Mouse (Mus musculus) adrenal gland, postnatal 4 days (tissue): ENCODE data around the gene Tbc1d10c. TPM values are rescaled to one million over a fixed set of nuclear protein-coding genes. Genes with fewer than 3 reads are reported as not detected.

Experiments used
- DNase-seq, 2 experiments: peaks; one replicate each; pipeline ENCODE4 v3.0.0; 2021 to 2022; ENCODE audit warnings: low spot score in 2 of 2, mixed read lengths in 2 of 2
- long read RNA-seq, 2 experiments: library from polyadenylated mRNA; stranded (forward); transcript quantifications; one replicate each; pipeline ENCODE4 v2.0.0; 2021
- total RNA-seq, 2 experiments: library from RNA; stranded (reverse); gene quantifications; 2 replicates each; pipeline ENCODE4 v1.2.3; 2021

The Tbc1d10c gene
- 1 to 10 TPM; 3.2 to 4.3 TPM for total RNA-seq
- long read RNA-seq, experiment 1, partial matches to known transcripts = 2 of 3 reads
- long read RNA-seq, experiment 1, other reads (novel, unspliced or antisense) = 1 of 3 reads
- long read RNA-seq, experiment 2 = 0 reads

DNA sequence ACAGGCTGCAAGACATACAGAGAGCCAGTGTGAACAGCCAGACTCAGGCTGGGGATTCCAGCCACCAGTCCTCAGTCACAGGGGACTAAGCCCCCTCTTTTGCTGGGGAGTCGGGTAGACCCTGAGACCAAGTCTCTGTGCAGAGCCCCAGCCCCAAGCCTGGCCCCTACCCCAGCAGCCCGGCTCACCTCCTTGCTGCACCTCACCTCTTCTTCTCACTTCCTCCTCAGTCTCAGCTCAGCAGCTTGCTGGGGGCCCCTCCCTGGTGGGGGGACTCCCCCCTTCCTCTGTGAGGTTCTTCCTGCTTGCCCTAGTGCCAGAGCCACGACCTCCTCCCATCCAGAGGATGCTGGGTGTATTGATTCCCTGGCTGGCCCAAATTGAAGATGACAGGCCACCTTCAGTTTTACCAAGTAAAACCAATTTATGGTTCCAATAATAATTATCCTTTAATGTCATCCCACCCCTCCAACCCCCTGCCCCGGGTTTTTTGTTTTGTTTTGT, at the start of gene Tbc1d10c:
Tbc1d10c (minus strand) TSS at position 454 of the 504 bp plus-strand sequence.
- no peak for DNase-seq

DNA sequence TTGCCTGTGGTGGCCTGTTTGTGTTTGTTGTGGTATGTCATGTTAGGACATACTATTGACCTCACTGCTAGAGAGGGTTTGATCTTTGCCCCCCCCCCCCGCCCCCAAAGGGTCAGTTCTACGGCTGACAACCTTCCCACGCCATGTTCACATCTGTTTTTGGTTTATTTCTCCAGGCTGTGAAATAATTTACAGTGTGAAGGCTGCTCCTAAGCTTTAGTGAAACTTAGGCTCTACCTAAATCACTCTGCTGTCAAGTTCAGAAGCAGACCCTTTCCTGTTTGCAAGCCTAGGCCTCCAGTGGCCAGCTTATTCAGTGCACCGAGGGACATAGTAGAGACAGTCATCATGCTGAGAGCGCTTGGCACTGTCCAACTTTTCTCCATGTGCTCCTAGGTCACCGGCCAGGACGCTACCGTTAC, 49.2 kb upstream of the Tbc1d10c start:
- no peak for DNase-seq

DNA sequence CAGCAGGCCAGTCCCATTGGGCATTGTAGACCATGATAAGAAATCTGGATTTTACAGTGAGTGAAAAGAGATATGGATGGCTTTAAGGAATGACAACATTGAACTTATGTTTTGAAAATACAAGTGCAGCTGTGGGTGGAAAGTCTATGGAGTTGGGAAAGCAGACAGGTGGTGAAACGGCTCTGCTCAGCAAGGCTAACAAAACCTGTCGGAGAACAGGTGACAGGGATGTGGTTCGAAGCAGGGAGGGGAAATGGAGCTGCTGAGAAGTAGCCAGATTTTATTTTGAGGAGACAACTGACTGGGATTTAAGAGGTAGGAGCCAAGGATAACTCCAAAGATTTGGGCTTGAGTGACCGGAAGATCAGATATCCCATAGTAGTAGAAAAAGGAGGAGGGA, 43.5 kb upstream of the Tbc1d10c start:
- DNase-seq = no peak

DNA sequence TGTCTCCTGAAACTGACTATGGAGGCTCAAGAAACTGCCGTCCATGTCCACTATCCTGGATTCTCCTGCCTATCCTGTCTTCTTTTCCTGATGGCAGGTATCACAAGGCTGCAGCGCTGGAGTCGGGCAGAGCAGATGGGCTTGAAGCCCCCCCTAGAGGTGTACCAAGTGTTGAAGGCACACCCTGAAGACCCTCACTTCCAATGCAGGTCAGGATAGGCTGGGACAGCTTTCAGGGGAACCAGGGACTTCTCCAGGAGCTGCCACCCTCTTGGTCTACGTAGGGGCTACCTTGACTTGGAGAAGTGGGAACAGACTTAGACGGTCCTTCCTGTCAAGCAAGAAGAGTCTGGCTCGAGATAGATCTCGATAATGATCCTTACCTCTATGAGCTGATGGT, 41.6 kb upstream of the Tbc1d10c start:
- no peak for DNase-seq

DNA sequence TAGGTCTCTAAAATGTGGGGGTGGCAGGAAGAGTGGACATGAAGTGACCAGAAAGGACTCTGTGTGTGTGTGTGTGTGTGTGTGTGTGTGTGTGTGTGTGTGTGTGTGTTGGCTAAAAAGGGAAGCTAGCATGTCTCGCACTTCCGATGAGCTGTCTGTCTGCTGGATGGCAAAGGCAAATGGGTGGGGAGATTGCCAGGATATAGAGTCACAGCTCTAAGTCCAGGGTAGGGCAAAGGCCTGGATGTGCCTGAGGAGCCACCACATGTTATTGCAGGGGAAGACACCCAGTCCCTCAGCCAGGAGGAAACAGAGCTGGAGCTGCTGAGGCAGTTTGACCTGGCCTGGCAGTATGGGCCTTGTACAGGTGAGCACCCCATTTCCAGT, 41.1 kb upstream of the Tbc1d10c start:
- DNase-seq = no peak

DNA sequence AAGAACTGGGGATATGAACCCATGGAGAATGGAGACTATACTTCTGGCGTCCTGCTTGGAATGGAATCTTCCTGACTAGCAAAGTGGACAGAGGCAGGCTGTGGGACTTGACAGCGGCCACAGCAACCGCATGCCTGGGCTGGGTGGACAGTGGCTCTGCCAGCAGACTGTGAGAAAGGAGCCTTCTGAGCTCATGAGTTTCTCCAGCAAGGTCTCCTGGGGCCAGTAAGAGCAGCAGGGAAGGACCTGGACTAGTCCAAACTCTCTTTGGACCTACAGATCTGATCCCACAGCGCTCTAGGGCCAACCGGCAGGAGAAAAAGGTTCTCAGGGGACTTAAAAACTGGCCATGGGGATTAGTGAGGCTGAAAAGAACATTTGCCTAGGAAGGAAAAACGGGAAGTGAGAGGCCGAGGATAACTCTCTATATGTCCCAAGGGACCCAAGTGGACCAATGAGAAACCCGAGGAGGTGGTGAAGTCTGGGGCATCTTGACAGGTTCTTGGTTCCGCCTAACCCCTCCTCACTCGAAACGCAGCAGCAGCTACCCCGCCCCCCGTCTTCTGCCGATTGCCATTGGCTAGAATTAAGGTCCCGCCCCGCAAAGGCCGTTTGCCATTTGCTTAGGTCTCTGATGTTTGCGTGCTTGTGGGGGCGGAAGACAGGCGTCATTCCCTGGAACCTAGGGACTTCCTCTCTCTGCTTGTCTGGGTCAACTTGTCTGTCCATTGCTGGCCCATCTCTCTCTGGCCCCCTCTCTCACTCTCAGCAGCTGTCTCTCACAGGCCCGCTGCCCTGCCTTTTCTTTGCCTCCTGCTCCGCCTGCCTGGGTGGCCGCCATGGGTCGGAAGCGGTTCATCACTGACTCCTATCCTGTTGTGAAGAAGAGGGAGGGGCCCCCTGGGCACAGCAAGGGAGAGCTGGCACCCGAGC, 40.4 kb upstream of the Tbc1d10c start, which contains the start of gene Pold4:
Pold4 (plus strand) TSS at position 647 of the 933 bp plus-strand sequence.
- DNase-seq = peak; percentile 88 to 94

DNA sequence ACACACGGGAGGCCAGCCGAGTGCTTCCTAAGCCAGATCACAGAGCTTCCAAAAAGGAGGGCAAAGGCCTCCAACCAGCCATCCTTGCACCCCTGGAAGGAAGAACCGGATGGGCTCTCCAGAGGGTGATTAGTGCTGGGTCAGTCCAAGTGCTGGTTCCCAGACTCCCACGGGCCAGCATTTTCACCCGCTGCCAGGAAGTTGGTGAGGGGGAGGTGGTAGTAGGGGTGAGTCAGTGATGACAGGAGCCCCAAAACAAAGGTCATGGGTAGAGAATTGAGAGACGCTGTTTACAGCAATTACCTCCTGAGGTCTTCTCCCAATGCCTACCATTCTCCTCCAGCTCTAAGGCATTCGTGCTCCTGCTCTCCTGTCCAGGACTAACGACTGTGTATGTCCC, 39.3 kb upstream of the Tbc1d10c start:
- no peak for DNase-seq

DNA sequence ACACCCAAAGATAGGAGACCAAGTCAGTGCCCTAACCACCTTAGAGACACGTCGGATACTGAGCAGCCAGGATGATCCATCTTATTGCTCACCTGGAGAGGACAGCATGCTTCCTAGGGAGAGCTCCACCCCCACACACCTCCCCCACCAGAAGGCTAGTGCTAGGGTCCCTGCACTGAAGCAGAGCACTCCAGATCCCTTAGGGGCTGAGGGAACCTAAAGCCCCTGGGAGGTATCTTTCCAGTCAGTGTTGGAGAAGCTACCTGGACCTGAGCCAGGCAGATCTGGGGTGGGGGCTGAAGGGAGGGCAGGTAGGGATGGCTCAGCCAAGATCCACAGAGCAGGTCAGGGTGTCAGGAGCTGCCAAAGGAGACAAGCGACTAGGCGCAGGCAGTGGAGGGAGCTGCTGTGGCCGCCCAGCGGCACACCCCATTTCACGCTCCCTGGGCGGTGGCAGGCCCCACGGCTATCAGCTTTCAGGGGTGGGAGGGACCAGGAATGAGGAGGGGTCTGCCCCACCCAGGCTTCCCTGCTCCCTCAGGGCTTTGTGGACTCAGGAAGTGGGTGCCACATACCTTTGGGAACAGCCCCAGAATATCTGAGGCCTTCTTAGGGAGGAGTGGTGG, 38.5 kb upstream of the Tbc1d10c start:
- no peak for DNase-seq

DNA sequence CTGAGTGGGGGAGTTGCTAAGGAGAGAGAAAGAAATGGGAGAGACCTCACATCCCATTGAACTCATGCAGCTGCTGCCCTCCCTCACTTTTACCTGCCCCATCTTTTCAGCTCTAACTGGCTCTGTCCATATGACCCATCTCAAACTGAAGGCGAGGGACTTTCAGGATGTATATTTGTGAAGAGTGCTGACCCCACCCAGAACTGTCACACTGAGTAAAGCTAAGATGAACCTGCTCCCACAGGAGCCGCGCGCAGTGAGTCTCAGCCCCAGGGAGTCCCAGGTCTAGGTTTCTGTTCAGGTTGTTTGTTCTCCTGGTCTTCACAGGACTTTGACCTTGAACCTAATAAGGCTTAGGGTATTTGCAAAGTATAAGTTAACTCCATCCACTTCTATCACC, 37.8 kb upstream of the Tbc1d10c start:
- no peak for DNase-seq

DNA sequence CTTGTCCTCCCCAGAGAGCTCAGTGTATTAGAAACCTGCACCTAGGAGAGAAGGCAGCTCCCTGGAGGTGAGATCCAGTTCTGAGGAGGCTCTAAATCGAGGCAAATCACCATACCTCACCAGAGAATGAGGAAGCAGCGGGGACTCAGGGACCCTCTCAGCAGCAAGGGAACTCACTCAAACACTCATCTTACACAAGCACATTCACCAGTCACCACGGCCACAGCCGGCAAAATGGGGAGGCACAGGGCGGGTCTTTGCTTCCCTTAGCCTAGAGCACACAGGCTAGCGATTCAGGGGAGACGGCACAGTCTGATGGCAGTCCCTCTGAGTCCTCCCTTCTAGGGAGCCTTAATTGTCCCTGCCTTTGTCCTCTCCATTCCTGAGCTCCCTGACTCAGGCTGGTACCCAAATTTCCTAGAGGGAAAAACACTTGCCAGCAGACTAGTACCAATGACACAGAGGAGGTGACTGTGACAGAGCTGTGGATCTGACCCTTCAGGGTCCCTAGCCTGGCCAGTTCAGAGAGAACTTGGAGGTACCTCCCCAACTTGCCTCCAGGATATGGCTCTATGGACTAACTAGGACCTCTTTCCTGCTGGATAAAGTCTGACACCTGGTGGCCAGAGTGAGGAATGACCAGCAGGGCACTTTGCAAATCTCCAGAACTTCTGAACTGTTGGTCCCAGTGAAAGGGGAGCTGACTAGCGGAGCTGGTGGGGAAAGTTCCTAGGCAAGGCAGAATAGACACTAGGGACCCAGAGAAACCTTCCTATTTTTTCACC, 37.0 kb upstream of the Tbc1d10c start:
- DNase-seq = no peak

DNA sequence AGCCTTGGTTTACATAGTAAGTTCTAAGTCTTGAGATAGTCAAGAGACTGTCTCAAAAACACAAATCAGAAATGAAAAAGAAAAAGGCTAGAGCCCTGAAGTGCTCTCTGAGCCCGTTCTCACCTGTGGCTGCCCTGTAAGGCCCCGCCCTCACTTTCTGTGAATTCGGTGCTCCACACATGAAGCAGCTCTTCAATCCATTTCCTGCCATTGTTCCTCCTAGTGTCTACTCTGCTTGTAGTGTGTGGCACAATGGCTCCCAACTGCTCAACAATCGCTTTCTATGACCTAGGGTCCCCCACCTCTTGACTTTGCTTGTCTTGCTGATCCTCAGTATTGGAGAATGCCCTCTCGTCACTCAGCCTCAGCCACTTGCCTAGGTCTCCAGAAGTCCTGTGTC, 36.4 kb upstream of the Tbc1d10c start:
- DNase-seq = no peak

DNA sequence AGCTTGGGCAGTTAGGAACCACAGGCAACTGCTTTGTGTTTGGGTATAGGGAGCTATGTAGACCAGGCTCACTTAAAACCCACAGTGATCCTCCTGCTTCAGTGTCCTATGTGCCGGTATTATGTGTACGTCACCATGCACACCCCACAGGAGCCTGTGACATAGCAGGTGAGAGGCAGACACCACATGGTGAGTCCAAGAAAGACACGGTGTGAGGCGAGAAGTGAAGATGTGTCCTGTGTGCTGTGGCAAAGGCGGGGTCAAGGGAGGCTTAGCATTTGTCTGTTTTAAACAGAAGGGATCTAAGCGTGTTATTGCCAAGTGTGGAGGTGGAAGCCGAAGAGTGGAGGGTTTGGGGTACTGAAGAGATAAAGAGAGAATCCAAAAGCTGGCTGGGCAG, 35.7 kb upstream of the Tbc1d10c start:
- no peak for DNase-seq

DNA sequence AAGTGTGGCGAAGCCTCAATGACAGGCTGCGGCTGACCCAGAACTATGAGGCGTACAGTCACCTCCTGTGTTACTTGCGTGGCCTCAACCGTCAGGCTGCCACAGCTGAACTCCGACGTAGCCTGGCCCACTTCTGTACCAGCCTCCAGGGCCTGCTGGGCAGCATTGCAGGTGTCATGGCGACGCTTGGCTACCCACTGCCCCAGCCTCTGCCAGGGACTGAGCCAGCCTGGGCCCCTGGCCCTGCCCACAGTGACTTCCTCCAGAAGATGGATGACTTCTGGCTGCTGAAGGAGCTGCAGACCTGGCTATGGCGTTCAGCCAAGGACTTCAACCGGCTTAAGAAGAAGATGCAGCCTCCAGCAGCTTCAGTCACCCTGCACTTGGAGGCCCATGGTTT, 31.1 kb upstream of the Tbc1d10c start:
- no peak for DNase-seq

DNA sequence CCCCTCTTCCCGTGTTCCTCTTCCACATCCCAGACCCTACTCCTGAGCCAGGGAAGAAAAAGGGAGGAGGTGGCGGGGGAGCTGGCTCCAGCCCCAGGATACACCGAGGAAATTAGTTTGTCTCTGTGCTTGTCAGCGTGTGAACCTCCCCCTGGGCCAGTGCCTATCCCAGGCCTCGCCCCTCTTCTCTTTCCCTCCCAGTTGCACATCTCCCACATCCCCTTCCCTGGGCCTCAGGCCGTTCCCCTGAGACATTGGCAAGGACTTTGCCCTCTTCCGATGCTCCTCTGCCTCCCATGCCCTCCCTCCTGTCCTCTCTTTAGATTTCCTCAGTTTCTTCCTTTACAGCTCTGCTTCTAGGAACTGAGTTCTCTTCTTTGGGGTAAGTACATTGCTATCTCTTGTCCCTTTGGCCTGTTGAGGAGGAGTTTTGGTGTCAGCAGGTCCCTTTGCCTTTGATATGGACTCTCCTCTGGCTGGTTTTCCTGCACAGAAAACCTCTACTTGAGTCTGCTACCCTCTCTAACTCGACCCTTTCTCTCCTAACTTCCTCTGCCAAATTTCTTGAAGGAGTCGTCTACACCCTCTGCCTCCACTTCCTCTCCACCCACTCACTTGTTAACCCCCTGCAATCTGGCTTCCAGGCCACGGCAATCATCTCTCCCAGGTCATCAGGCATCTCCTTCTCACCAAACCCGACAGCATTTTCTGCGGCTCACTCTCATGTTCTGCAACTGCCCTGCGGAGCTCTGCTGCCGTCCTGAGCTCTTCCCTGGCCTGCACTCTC, 30.1 kb upstream of the Tbc1d10c start:
- no peak for DNase-seq

DNA sequence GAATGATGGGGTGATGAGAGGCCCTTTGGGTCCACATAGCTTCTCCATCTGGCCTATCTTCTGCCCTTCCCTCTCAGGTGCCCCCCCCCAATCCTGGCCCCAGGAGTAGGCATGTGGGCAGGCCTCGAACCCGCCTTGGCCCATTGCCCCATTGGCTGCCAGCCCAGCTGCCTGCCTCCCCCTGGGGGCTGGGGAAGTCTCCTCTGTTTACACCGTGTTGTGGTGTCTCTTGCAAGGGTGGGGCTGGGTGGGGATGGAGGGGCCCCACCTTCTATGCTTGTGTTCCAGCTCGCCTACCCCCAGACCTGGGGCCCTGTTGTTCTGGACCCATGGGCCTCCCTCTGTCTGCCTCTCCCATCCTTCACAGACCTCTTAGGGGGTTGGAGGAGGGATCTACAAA, 29.3 kb upstream of the Tbc1d10c start:
- DNase-seq = no peak

DNA sequence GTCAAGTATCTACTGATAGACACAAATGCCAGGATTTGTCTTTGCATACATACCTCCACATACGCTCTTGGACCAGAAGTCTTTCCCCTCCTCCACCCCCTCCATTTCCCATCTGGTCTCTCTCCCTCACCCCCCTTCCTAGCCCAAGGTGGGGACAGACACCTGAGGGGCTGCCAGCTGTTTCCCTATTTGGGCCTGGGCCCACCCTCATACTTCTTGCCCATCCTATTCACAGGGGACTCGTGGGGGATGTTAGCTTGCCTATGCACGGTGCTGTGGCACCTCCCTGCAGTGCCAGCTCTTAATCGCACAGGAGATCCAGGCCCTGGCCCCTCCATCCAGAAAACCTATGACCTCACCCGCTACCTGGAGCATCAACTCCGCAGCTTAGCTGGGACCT, 28.9 kb upstream of the Tbc1d10c start:
- no peak for DNase-seq

DNA sequence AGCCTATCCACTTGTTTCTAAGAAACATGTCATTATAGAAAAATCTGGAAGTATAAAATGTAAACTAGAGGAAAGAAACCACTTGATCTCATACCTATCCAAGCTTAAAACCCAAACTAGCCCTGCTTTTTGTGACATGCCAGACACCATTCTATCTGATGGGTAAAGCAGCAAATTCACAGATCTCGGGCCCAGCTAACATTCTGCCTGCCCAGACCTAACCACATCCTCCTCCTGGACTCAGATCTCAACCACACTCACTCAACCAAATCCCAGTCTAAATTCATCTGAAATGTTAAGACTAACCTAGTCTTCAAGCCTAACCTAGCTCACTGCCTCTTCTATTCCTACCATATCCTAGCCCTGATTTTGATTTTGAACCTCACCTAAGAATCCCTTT, 27.7 kb upstream of the Tbc1d10c start:
- DNase-seq = no peak

DNA sequence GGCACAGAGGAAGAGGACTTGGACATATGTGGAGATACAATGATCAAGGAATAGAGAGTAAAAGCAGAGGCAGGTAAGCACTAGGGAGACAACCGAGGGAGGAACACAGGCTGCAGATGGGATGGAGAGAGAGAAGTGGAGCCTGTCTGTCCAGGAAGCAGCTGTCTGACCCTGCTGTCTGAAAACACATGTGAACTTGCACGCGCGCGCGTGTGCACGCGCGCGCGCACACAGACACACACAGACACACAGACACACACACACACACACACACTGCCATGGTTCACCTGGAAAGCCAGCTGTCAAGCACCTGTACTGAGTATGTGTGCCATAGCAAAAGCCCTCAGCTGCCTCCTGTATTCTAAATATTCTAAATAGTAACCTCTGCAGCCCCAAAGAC, 27.2 kb upstream of the Tbc1d10c start:
- no peak for DNase-seq

DNA sequence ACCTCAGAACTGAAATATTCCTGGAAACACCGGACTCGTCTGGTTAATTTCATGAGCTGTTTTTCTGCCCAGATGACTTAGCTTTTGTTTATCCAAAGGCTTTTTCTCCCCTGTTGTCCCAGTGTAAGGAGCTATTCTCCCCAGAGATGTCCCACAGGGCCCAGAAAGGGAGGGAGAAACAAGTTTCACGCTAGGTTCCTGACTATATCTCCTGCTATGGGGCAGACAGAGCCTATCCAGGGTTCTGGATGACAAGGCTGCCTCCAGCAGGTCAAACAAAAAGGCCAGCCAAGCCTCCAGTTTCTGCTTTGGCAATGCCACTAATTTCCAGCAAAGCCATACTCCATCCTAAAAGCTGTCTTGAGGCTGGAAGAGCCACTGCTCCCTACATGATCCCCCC, 26.8 kb upstream of the Tbc1d10c start:
- no peak for DNase-seq

DNA sequence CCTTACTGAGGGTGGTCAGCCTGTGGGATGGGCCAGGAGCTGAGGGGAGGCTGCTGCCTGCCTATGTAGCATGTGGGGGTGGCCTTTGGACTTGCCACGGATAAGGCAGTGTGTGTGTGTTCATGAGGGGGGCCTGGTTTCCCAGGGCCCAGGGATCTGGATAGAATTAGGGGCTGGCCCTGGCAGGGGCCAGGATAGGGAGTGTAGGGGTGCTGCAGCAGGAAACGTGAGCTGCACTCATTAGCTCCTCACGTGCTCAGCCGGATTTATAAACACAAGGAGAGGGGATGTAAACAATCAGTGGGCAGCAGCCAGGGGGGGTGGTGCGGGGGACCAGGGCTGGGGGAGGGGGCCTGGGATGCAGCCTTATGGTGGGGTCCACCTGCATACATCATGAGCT, 26.1 kb upstream of the Tbc1d10c start:
- no peak for DNase-seq
